Mouse (Mus musculus) gastrocnemius, adult 2 months (tissue): Measurements from ENCODE around the gene Capza3. TPM values are rescaled to one million over a fixed set of nuclear protein-coding genes. Genes with fewer than 3 reads are reported as not detected.
A peak's percentile ranks its signal among the peaks of the same experiment; 100 is the strongest.

Experiments
- DNase-seq: peaks from one replicate; pipeline ENCODE4 v3.0.0; 2022
- H3K27ac ChIP-seq: fragments of 200-600 bp; 2 replicates; pipeline ENCODE4 v1.8.1; 2022; ENCODE audit warnings: mild to moderate bottlenecking
- H3K4me3 ChIP-seq: fragments of 200-600 bp; 2 replicates; pipeline ENCODE4 v1.8.1; 2022; ENCODE audit warnings: mild to moderate bottlenecking, moderate library complexity
- CTCF ChIP-seq: fragments of 200-600 bp; IDR thresholded peaks from 2 replicates; pipeline ENCODE4 v1.8.1; 2022; ENCODE audit warnings: antibody characterized with exemption, mild to moderate bottlenecking, moderate library complexity
- intact Hi-C: fragments of 180-260 bp; cut with DNase I; formaldehyde crosslinking; loops from one replicate; pipeline ENCODE4 v1.15.1; 2025
- long read RNA-seq, 2 experiments: library from polyadenylated mRNA; stranded (forward); transcript quantifications; one replicate each; pipeline ENCODE4 v2.0.0; 2021
- total RNA-seq, 2 experiments: library from RNA; stranded (reverse); gene quantifications; 2 replicates each; pipeline ENCODE4 v1.2.3; 2021

Capza3 gene
- total RNA-seq = not detected
- long read RNA-seq, experiment 1 = 0 reads
- long read RNA-seq, experiment 2 = 0 reads

GRCm38 (mm10) chr6:140040952-140041351, at the start of gene Capza3:
Gene Capza3, plus strand, starts transcription at chr6:140041252.
- Histone ChIP-seq H3K27ac (no peak within 1 kb of the TSS), H3K4me3 (no peak within 1 kb of the TSS)
- TF ChIP-seq CTCF = no peak
- intact Hi-C loops = no loop called here
- DNase-seq = no peak

- TF ChIP-seq CTCF = no peak
- intact Hi-C loops = no loop called here
- Histone ChIP-seq H3K4me3 (no peak overlapping the region), H3K27ac (no peak overlapping the region)
- DNase-seq = no peak
Observed at GRCm38 (mm10) chr6:140005181-140005580, 35.9 kb upstream of the Capza3 start.

- no peak overlapping the region for H3K4me3 ChIP-seq
- no peak for TF ChIP-seq CTCF
- no peak for DNase-seq
- intact Hi-C loops = no loop called here
- H3K27ac ChIP-seq = no peak overlapping the region
Observed at GRCm38 (mm10) chr6:140024404-140024803, 16.6 kb upstream of the Capza3 start.

- DNase-seq = no peak
- no peak within 1 kb of the TSS for H3K4me3 ChIP-seq
- intact Hi-C loops = no loop called here
- no peak for TF ChIP-seq CTCF
- no peak within 1 kb of the TSS for H3K27ac ChIP-seq
Observed at GRCm38 (mm10) chr6:140041357-140041756, 305 bp downstream of the Capza3 start, which contains the start of gene Plcz1. Gene Plcz1, minus strand, starts transcription at chr6:140041457.

GRCm38 (mm10) chr6:140051476-140051875, 10.4 kb downstream of the Capza3 start:
- Histone ChIP-seq H3K27ac (peak overlapping the region; percentile 29; the same call in 1 of the 2 replicates), H3K4me3 (no peak overlapping the region)
- peak; percentile 45 for DNase-seq
- TF ChIP-seq CTCF = no peak
- intact Hi-C loops = no loop called here

- Histone ChIP-seq H3K27ac (no peak overlapping the region), H3K4me3 (no peak overlapping the region)
- TF ChIP-seq CTCF = no peak
- intact Hi-C loops = no loop called here
- no peak for DNase-seq
Observed at GRCm38 (mm10) chr6:140054271-140054928, 13.3 kb downstream of the Capza3 start.

GRCm38 (mm10) chr6:140069177-140069576, 28.1 kb downstream of the Capza3 start:
- DNase-seq = no peak
- intact Hi-C loops = no loop called here

GRCm38 (mm10) chr6:140080933-140081332, 39.9 kb downstream of the Capza3 start:
- Histone ChIP-seq H3K27ac (no peak overlapping the region), H3K4me3 (no peak overlapping the region; the same call in 1 of the 2 replicates)
- DNase-seq = no peak
- no peak for TF ChIP-seq CTCF
- intact Hi-C loops = no loop called here

More at GRCm38 (mm10) chr6:140069177-140069576, 28.1 kb downstream of the Capza3 start:
- Histone ChIP-seq H3K27ac (no peak overlapping the region), H3K4me3 (no peak overlapping the region)
- no peak for TF ChIP-seq CTCF

GRCm38 (mm10) chr6:140081739-140082138, 40.7 kb downstream of the Capza3 start:
- Histone ChIP-seq H3K27ac (no peak overlapping the region), H3K4me3 (no peak overlapping the region)
- TF ChIP-seq CTCF = peak; percentile 35
- no peak for DNase-seq
- intact Hi-C loops = no loop called here

- Histone ChIP-seq H3K4me3 (no peak overlapping the region), H3K27ac (no peak overlapping the region)
- TF ChIP-seq CTCF = no peak
- intact Hi-C loops = no loop called here
- no peak for DNase-seq
Observed at GRCm38 (mm10) chr6:140089855-140090254, 48.8 kb downstream of the Capza3 start.

Other genes with a start within 250 kb of the Capza3 start
- gene Plcz1, start 205 bp downstream of the Capza3 start, total RNA-seq = not detected